Mouse (Mus musculus): Measurements from ENCODE around the gene Bfsp1.

Bfsp1 gene

GRCm38 (mm10) chr2:143859166-143859565 lies 3.8 kb downstream of the Bfsp1 start:
- no peak for DNase-seq (ENCODE audit: low spot score in 2 of 2)

GRCm38 (mm10) chr2:143853447-143853846 lies 9.5 kb downstream of the Bfsp1 start:
- DNase-seq (ENCODE audit: low spot score in 2 of 2): no peak

GRCm38 (mm10) chr2:143852295-143853275 lies 10.4 kb downstream of the Bfsp1 start:
- no peak for DNase-seq (ENCODE audit: low spot score in 2 of 2)

GRCm38 (mm10) chr2:143851354-143852221 lies 11.4 kb downstream of the Bfsp1 start:
- DNase-seq (ENCODE audit: low spot score in 2 of 2): no peak

- DNase-seq (ENCODE audit: low spot score in 2 of 2): no peak
These were observed 15.7 kb downstream of the Bfsp1 start for GRCm38 (mm10) chr2:143847291-143847690.

- peak in 1 of 2 experiments; percentile 25 for DNase-seq (ENCODE audit: low spot score in 2 of 2)
These were observed 16.2 kb downstream of the Bfsp1 start for GRCm38 (mm10) chr2:143846799-143847198.

- no peak for DNase-seq (ENCODE audit: low spot score in 2 of 2)
These were observed 18.2 kb downstream of the Bfsp1 start for GRCm38 (mm10) chr2:143844779-143845178.

GRCm38 (mm10) chr2:143841536-143841935 lies 21.4 kb downstream of the Bfsp1 start:
- DNase-seq (ENCODE audit: low spot score in 2 of 2): no peak

- no peak for DNase-seq (ENCODE audit: low spot score in 2 of 2)
These were observed 22.1 kb downstream of the Bfsp1 start for GRCm38 (mm10) chr2:143840895-143841294.

- DNase-seq (ENCODE audit: low spot score in 2 of 2): no peak
These were observed 23.5 kb downstream of the Bfsp1 start for GRCm38 (mm10) chr2:143839458-143839857.

- DNase-seq (ENCODE audit: low spot score in 2 of 2): peak in 1 of 2 experiments; percentile 30
These were observed 24.3 kb downstream of the Bfsp1 start for GRCm38 (mm10) chr2:143838698-143839097.

- DNase-seq (ENCODE audit: low spot score in 2 of 2): peak; percentile 54 to 57
These were observed 25.7 kb downstream of the Bfsp1 start for GRCm38 (mm10) chr2:143837291-143837701.

GRCm38 (mm10) chr2:143835820-143836219 lies 27.2 kb downstream of the Bfsp1 start:
- no peak for DNase-seq (ENCODE audit: low spot score in 2 of 2)

GRCm38 (mm10) chr2:143834082-143834481 lies 28.9 kb downstream of the Bfsp1 start:
- no peak for DNase-seq (ENCODE audit: low spot score in 2 of 2)

GRCm38 (mm10) chr2:143832721-143833120 lies 30.3 kb downstream of the Bfsp1 start:
- no peak for DNase-seq (ENCODE audit: low spot score in 2 of 2)

- no peak for DNase-seq (ENCODE audit: low spot score in 2 of 2)
These were observed 31.3 kb downstream of the Bfsp1 start for GRCm38 (mm10) chr2:143831645-143832044.

GRCm38 (mm10) chr2:143813461-143813860 lies 49.5 kb downstream of the Bfsp1 start:
- no peak for DNase-seq (ENCODE audit: low spot score in 2 of 2)

- DNase-seq (ENCODE audit: low spot score in 2 of 2): no peak
These were observed 50.7 kb downstream of the Bfsp1 start for GRCm38 (mm10) chr2:143812262-143812661.

- DNase-seq (ENCODE audit: low spot score in 2 of 2): no peak
These were observed 54.2 kb downstream of the Bfsp1 start for GRCm38 (mm10) chr2:143808789-143809188.

GRCm38 (mm10) chr2:143806924-143807664 lies 55.9 kb downstream of the Bfsp1 start:
- DNase-seq (ENCODE audit: low spot score in 2 of 2): no peak

GRCm38 (mm10) chr2:143806140-143806923 lies 56.6 kb downstream of the Bfsp1 start:
- DNase-seq (ENCODE audit: low spot score in 2 of 2): no peak
